Mouse (Mus musculus): ENCODE measurements around the gene Pum1. TPM values are rescaled to one million over a fixed set of nuclear protein-coding genes. Genes with fewer than 3 reads are reported as not detected.
"Not testable (repeated sequence)": the region's sequence is repeated elsewhere in the genome, so short reads cannot be mapped to it uniquely, and the experiment has no call there.

Gene Pum1
- polyA plus RNA-seq, 1 experiment from 2014 or later: 70.4 TPM

DNA sequence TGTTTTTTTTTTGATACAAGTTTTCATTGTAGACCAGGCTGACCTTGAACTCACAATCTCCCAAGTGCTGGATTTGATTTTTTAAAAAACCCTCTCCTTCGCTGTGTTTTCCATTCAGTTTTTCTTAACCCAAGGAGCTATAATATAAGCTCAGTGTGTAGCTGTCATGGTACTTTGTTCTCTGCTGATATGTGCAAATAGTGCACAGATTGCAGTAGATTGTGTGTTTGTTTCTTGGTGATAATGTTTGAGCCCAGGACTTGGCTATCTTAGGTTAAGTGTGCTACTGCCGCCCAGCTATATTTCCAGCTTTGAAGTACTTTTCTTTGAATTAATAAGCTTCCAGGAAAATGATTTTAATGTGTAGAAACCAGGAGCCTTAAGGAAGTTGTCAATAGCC, 13.6 kb downstream of the Pum1 start:
- no peaks in the 10 kb centered on the region for H3K4me1 ChIP-seq (ENCODE audit: control insufficient read depth, insufficient read depth, low read length)
- WGBS: 92% methylated on average over 2 of the region's 2 CpGs
- no peak overlapping the region for H3K9ac ChIP-seq (ENCODE audit: low read depth, low read length)
- H3K9me3 ChIP-seq (ENCODE audit: control insufficient read depth, low read length): no peaks in the 10 kb centered on the region
- peaks cover 86% of the 10 kb centered on the region for H3K36me3 ChIP-seq (ENCODE audit: control insufficient read depth, insufficient read depth, low read length)
- no peak overlapping the region for H3K4me2 ChIP-seq (ENCODE audit: low read depth, low read length)
- H3K27ac ChIP-seq (replicated peaks; ENCODE audit: low read depth, low read length): no peak overlapping the region
- H3K4me3 ChIP-seq (ENCODE audit: low read depth, low read length): no peak overlapping the region
- ATAC-seq (ENCODE audit: low read depth) (no peak), DNase-seq (ENCODE audit: low spot score) (no peak)
- H3K27me3 ChIP-seq (replicated peaks; ENCODE audit: control insufficient read depth, insufficient read depth, low read length): no peaks in the 10 kb centered on the region

- 90% methylated on average over 3 of the region's 3 CpGs for WGBS
- no peak for ATAC-seq (ENCODE audit: low read depth)
- no peak overlapping the region for H3K9ac ChIP-seq (ENCODE audit: low read depth, low read length)
- no peak overlapping the region for H3K4me3 ChIP-seq (ENCODE audit: low read depth, low read length)
- no peak overlapping the region for H3K27ac ChIP-seq (replicated peaks; ENCODE audit: low read depth, low read length)
- H3K9me3 ChIP-seq (ENCODE audit: control insufficient read depth, low read length): no peaks in the 10 kb centered on the region
- no peaks in the 10 kb centered on the region for H3K27me3 ChIP-seq (replicated peaks; ENCODE audit: control insufficient read depth, insufficient read depth, low read length)
- peaks cover 77% of the 10 kb centered on the region for H3K36me3 ChIP-seq (ENCODE audit: control insufficient read depth, insufficient read depth, low read length)
- DNase-seq (ENCODE audit: low spot score): no peak
- H3K4me1 ChIP-seq (ENCODE audit: control insufficient read depth, insufficient read depth, low read length): no peaks in the 10 kb centered on the region
- H3K4me2 ChIP-seq (ENCODE audit: low read depth, low read length): no peak overlapping the region
Observed at GRCm38 (mm10) chr4:130678149-130678548, 15.0 kb downstream of the Pum1 start.

DNA sequence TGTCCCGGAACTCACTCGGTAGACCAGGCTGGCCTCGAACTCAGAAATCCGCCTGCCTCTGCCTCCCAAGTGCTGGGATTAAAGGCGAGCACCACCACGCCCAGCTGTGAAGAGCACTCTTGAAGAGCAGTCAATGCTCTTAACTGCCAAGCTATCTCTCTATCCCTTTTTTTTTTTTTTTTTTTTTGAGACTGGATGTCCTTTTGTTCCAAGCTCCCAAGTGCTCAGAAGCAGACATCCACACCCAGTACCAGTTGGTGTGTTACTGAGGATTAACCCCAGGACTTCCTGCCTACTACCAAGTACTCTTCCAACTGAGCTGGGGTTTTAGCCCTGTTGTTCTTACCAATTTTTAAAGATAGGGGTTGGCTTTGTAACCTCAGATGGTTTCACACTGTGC, 17.6 kb downstream of the Pum1 start:
- no peak for ATAC-seq (ENCODE audit: low read depth)
- no peak overlapping the region for H3K4me3 ChIP-seq (ENCODE audit: low read depth, low read length)
- no peaks in the 10 kb centered on the region for H3K4me1 ChIP-seq (ENCODE audit: control insufficient read depth, insufficient read depth, low read length)
- H3K27ac ChIP-seq (replicated peaks; ENCODE audit: low read depth, low read length): no peak overlapping the region
- no peak for DNase-seq (ENCODE audit: low spot score)
- H3K27me3 ChIP-seq (replicated peaks; ENCODE audit: control insufficient read depth, insufficient read depth, low read length): no peaks in the 10 kb centered on the region
- H3K9me3 ChIP-seq (ENCODE audit: control insufficient read depth, low read length): no peaks in the 10 kb centered on the region
- H3K4me2 ChIP-seq (ENCODE audit: low read depth, low read length): no peak overlapping the region
- 96% methylated on average over 6 of the region's 6 CpGs for WGBS
- H3K9ac ChIP-seq (ENCODE audit: low read depth, low read length): no peak overlapping the region
- H3K36me3 ChIP-seq (ENCODE audit: control insufficient read depth, insufficient read depth, low read length): peaks cover 72% of the 10 kb centered on the region

DNA sequence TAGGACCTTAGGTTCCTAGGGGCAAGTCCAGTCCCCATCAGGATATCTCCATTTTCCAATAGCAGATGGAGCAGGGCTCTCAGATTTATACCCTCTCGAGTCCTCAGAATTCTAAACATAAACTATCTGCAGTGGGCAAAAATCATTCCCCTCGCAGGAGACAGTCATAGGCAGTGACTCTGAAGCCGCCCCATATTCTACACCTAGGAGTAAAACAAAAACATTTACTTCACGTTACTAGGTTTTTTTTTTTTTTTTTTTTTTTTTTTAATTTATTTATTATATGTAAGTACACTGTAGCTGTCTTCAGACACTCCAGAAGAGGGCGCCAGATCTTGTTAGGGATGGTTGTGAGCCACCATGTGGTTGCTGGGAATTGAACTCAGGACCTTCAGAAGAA, 19.9 kb downstream of the Pum1 start:
- not testable (repeated sequence) for DNase-seq (ENCODE audit: low spot score); H3K9me3 ChIP-seq (ENCODE audit: control insufficient read depth, low read length)
- H3K36me3 ChIP-seq (ENCODE audit: control insufficient read depth, insufficient read depth, low read length): peaks cover 70% of the 10 kb centered on the region

DNA sequence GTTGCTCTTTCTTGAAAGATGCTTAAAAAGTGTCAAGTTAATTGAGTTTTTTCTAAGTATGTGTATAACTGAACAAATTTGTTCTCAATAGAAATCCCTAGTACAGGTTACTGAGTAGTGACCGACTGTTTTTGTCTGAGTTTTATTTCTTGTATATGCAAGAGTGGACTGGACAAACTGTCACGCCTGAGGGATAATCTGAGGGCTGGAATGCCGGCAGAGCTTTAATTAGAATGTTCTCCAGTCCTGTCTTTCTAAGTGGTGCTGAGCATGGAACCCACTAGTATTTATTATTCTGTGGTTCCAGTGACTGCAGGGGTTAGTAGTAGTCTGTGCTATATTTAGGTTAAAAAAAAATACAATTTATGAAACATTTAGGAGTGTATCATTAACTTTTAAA, 30.8 kb downstream of the Pum1 start:
- H3K27ac ChIP-seq (replicated peaks; ENCODE audit: low read depth, low read length): no peak overlapping the region
- H3K9ac ChIP-seq (ENCODE audit: low read depth, low read length): no peak overlapping the region
- H3K36me3 ChIP-seq (ENCODE audit: control insufficient read depth, insufficient read depth, low read length): peaks cover 10% of the 10 kb centered on the region
- H3K4me1 ChIP-seq (ENCODE audit: control insufficient read depth, insufficient read depth, low read length): no peaks in the 10 kb centered on the region
- DNase-seq (ENCODE audit: low spot score) (no peak), ATAC-seq (ENCODE audit: low read depth) (no peak)
- no peak overlapping the region for H3K4me3 ChIP-seq (ENCODE audit: low read depth, low read length)
- WGBS: 68% methylated on average over 3 of the region's 3 CpGs
- H3K4me2 ChIP-seq (ENCODE audit: low read depth, low read length): no peak overlapping the region
- no peaks in the 10 kb centered on the region for H3K27me3 ChIP-seq (replicated peaks; ENCODE audit: control insufficient read depth, insufficient read depth, low read length)
- H3K9me3 ChIP-seq (ENCODE audit: control insufficient read depth, low read length): no peaks in the 10 kb centered on the region

More for the DNA sequence above, 19.9 kb downstream of the Pum1 start:
- H3K4me2 ChIP-seq (ENCODE audit: low read depth, low read length); H3K27ac ChIP-seq (replicated peaks; ENCODE audit: low read depth, low read length); H3K9ac ChIP-seq (ENCODE audit: low read depth, low read length); H3K4me1 ChIP-seq (ENCODE audit: control insufficient read depth, insufficient read depth, low read length); ATAC-seq (ENCODE audit: low read depth); H3K27me3 ChIP-seq (replicated peaks; ENCODE audit: control insufficient read depth, insufficient read depth, low read length); H3K4me3 ChIP-seq (ENCODE audit: low read depth, low read length): not testable (repeated sequence)
- 94% methylated on average over 5 of the region's 5 CpGs for WGBS

DNA sequence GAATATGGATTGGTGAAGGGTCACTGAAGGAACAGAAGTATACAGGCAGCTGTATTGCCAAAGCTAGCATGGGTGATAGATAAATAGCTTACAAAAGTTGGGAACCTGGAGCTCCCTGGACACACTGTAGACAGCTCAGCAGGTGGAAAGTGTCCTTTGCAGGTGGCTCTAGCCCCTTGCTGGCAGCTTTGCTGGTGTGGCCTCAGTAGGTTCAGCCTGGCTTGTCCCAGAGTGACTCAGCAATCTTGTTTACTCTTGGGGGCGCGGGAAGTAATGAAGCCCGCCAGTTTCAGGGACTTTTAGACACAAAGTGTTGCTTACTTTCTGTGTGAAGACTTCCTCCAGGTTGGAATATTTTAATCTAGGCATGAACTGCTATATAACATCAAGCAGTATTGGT, 31.9 kb downstream of the Pum1 start:
- Histone ChIP-seq H3K9me3 (ENCODE audit: control insufficient read depth, low read length) (no peaks in the 10 kb centered on the region), H3K27me3 (replicated peaks; ENCODE audit: control insufficient read depth, insufficient read depth, low read length) (no peaks in the 10 kb centered on the region), H3K36me3 (ENCODE audit: control insufficient read depth, insufficient read depth, low read length) (peaks cover 14% of the 10 kb centered on the region), H3K9ac (ENCODE audit: low read depth, low read length) (no peak overlapping the region), H3K27ac (replicated peaks; ENCODE audit: low read depth, low read length) (no peak overlapping the region), H3K4me3 (ENCODE audit: low read depth, low read length) (no peak overlapping the region), H3K4me2 (ENCODE audit: low read depth, low read length) (no peak overlapping the region), H3K4me1 (ENCODE audit: control insufficient read depth, insufficient read depth, low read length) (no peaks in the 10 kb centered on the region)
- DNase-seq (ENCODE audit: low spot score) (no peak), ATAC-seq (ENCODE audit: low read depth) (no peak)
- 92% methylated on average over 3 of the region's 3 CpGs for WGBS

- H3K4me2 ChIP-seq (ENCODE audit: low read depth, low read length): no peak overlapping the region
Observed at GRCm38 (mm10) chr4:130701061-130701460, 37.9 kb downstream of the Pum1 start.

GRCm38 (mm10) chr4:130702835-130703535, 39.9 kb downstream of the Pum1 start:
- Histone ChIP-seq H3K9ac (ENCODE audit: low read depth, low read length) (no peak overlapping the region), H3K36me3 (ENCODE audit: control insufficient read depth, insufficient read depth, low read length) (peaks cover 67% of the 10 kb centered on the region), H3K9me3 (ENCODE audit: control insufficient read depth, low read length) (no peaks in the 10 kb centered on the region), H3K4me3 (ENCODE audit: low read depth, low read length) (no peak overlapping the region), H3K4me1 (ENCODE audit: control insufficient read depth, insufficient read depth, low read length) (no peaks in the 10 kb centered on the region), H3K27ac (replicated peaks; ENCODE audit: low read depth, low read length) (no peak overlapping the region), H3K4me2 (ENCODE audit: low read depth, low read length) (no peak overlapping the region), H3K27me3 (replicated peaks; ENCODE audit: control insufficient read depth, insufficient read depth, low read length) (no peaks in the 10 kb centered on the region)
- DNase-seq (ENCODE audit: low spot score): no peak
- 88% methylated on average over 3 of the region's 3 CpGs for WGBS
- ATAC-seq (ENCODE audit: low read depth): no peak

More at GRCm38 (mm10) chr4:130701061-130701460, 37.9 kb downstream of the Pum1 start:
- Histone ChIP-seq H3K4me3 (ENCODE audit: low read depth, low read length) (no peak overlapping the region), H3K27ac (replicated peaks; ENCODE audit: low read depth, low read length) (no peak overlapping the region), H3K9me3 (ENCODE audit: control insufficient read depth, low read length) (no peaks in the 10 kb centered on the region), H3K27me3 (replicated peaks; ENCODE audit: control insufficient read depth, insufficient read depth, low read length) (no peaks in the 10 kb centered on the region), H3K36me3 (ENCODE audit: control insufficient read depth, insufficient read depth, low read length) (peaks cover 55% of the 10 kb centered on the region), H3K4me1 (ENCODE audit: control insufficient read depth, insufficient read depth, low read length) (no peaks in the 10 kb centered on the region), H3K9ac (ENCODE audit: low read depth, low read length) (no peak overlapping the region)
- no peak for DNase-seq (ENCODE audit: low spot score)
- 83% methylated on average over 2 of the region's 2 CpGs for WGBS
- no peak for ATAC-seq (ENCODE audit: low read depth)

DNA sequence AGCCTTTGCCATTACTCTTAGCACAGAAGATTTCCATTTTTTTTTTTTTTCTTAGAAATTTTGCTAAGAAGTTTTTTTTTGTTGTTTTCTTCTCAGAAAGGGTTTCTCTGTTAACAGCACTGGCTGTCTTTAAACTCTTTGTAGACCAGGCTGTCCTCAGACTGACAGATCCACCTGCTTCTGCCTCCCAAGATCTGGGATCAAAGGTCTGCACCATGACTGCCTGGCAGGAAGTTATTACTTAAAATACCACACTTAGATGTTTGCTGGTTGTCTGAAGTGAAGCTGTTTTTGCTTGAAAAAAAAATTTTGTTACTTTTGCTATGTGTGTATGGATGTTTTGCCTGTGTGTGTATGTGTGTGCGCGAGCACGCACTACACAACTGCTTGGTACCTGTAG, 40.5 kb downstream of the Pum1 start:
- ATAC-seq (ENCODE audit: low read depth) (no peak), DNase-seq (ENCODE audit: low spot score) (no peak)
- WGBS: 99% methylated on average over 3 of the region's 3 CpGs
- H3K27me3 ChIP-seq (replicated peaks; ENCODE audit: control insufficient read depth, insufficient read depth, low read length): no peaks in the 10 kb centered on the region
- no peaks in the 10 kb centered on the region for H3K4me1 ChIP-seq (ENCODE audit: control insufficient read depth, insufficient read depth, low read length)
- no peaks in the 10 kb centered on the region for H3K9me3 ChIP-seq (ENCODE audit: control insufficient read depth, low read length)
- H3K36me3 ChIP-seq (ENCODE audit: control insufficient read depth, insufficient read depth, low read length): peaks cover 67% of the 10 kb centered on the region
- no peak overlapping the region for H3K4me2 ChIP-seq (ENCODE audit: low read depth, low read length)
- H3K4me3 ChIP-seq (ENCODE audit: low read depth, low read length): no peak overlapping the region
- H3K27ac ChIP-seq (replicated peaks; ENCODE audit: low read depth, low read length): no peak overlapping the region
- no peak overlapping the region for H3K9ac ChIP-seq (ENCODE audit: low read depth, low read length)

Measured in embryonic facial prominence, embryonic 14.5 days (tissue).